Mouse (Mus musculus) neural tube, embryonic 13.5 days (tissue): ENCODE measurements around the gene Plcb1. TPM values are rescaled to one million over a fixed set of nuclear protein-coding genes. Genes with fewer than 3 reads are reported as not detected.
"Not testable (repeated sequence)": the region's sequence is repeated elsewhere in the genome, so short reads cannot be mapped to it uniquely, and the experiment has no call there.

Experiments used
- ATAC-seq: fragments of 200-750 bp; cut with Nextera tagmentation; 2 replicates; pipeline ENCODE4 v1.8.0; 2017; ENCODE audit warnings: low read depth, mild to moderate bottlenecking, moderate TSS enrichment, moderate library complexity
- H3K27ac ChIP-seq: fragments of 300-500 bp; sonication (generic); replicated peaks from 2 replicates; pipeline ENCODE4 v1.5.1; 2015; ENCODE audit warnings: moderate library complexity, mild to moderate bottlenecking, inconsistent platforms
- H3K27me3 ChIP-seq: fragments of 300-500 bp; sonication (generic); 2 replicates; pipeline ENCODE4 v1.6.1; 2015; ENCODE audit warnings: mild to moderate bottlenecking, inconsistent platforms
- H3K36me3 ChIP-seq: fragments of 300-500 bp; sonication (generic); 2 replicates; pipeline ENCODE4 v1.6.1; 2015; ENCODE audit warnings: mild to moderate bottlenecking, inconsistent platforms
- H3K4me1 ChIP-seq: fragments of 300-500 bp; sonication (generic); replicated peaks from 2 replicates; pipeline ENCODE4 v1.6.1; 2015; ENCODE audit warnings: inconsistent platforms
- H3K4me2 ChIP-seq: fragments of 300-500 bp; sonication (generic); 2 replicates; pipeline ENCODE4 v1.6.1; 2015; ENCODE audit warnings: inconsistent platforms, mild to moderate bottlenecking, moderate library complexity
- H3K4me3 ChIP-seq: fragments of 300-500 bp; sonication (generic); 2 replicates; pipeline ENCODE4 v1.5.1; 2015; ENCODE audit warnings: mild to moderate bottlenecking, inconsistent platforms
- H3K9ac ChIP-seq: fragments of 300-500 bp; sonication (generic); 2 replicates; pipeline ENCODE4 v1.6.1; 2015; ENCODE audit warnings: moderate library complexity, mild to moderate bottlenecking, inconsistent platforms
- H3K9me3 ChIP-seq: fragments of 300-500 bp; sonication (generic); 2 replicates; pipeline ENCODE4 v1.6.1; 2016; ENCODE audit warnings: inconsistent platforms
- WGBS: fragments of 180-500 bp; shearing (Covaris S2); methylation state at CpG from one replicate; pipeline ENCODE4 v1.1.7; 2015; 5-methylcytosine and 5-hydroxymethylcytosine counted together
- polyA plus RNA-seq: library from polyadenylated mRNA; unstranded; fragments of >200 nt; fragmentation: Nextera tagmentation; extraction: Ambion mirVana; gene quantifications from 2 replicates; pipeline ENCODE4 v1.2.1, GENCODE M21; 2015

Gene Plcb1
- polyA plus RNA-seq, 1 experiment from 2014 or later, result 56.5 TPM

- Histone ChIP-seq H3K36me3 (peaks cover 4% of the 10 kb centered on the region), H3K27ac (no peak overlapping the region), H3K9me3 (no peaks in the 10 kb centered on the region), H3K27me3 (no peaks in the 10 kb centered on the region), H3K4me3 (no peak overlapping the region), H3K4me1 (no peaks in the 10 kb centered on the region), H3K9ac (no peak overlapping the region), H3K4me2 (no peak overlapping the region)
- WGBS, result 87% methylated on average over 5 of the region's 5 CpGs
- no peak for ATAC-seq
Measured at GRCm38 (mm10) chr2:135362948-135363347, 577.1 kb downstream of the Plcb1 start.

GRCm38 (mm10) chr2:135370259-135370835 is 584.5 kb downstream of the Plcb1 start:
- H3K36me3 ChIP-seq, result peaks cover 12% of the 10 kb centered on the region
- no peaks in the 10 kb centered on the region for H3K9me3 ChIP-seq
- H3K9ac ChIP-seq, result no peak overlapping the region
- H3K4me3 ChIP-seq, result no peak overlapping the region
- H3K4me2 ChIP-seq, result no peak overlapping the region
- 74% methylated on average over 10 of the region's 10 CpGs for WGBS
- no peaks in the 10 kb centered on the region for H3K4me1 ChIP-seq
- no peaks in the 10 kb centered on the region for H3K27me3 ChIP-seq
- ATAC-seq, result no peak
- no peak overlapping the region for H3K27ac ChIP-seq

DNA sequence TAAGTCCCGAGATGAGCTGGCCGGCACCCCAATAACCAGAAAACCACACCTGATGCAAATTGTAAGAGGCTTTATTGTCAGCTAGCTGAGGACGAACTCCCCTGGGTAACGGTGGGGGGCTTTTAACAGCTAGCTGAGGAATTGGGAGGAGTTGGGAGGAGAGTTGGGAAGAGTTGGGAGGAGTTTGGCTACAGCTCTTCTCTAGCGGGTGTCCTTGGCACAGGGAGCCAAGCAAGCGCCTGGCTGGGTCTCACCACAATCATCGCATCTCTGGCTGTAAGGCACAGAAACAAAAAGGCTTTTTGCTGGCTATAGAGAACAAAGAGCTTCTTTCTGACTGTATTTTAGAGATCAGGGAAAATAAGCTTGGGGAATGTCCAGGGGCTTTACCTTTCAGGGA is 594.9 kb downstream of the Plcb1 start:
- H3K4me2 ChIP-seq, H3K27me3 ChIP-seq, H3K36me3 ChIP-seq, H3K9ac ChIP-seq, H3K9me3 ChIP-seq, H3K4me3 ChIP-seq, H3K4me1 ChIP-seq, ATAC-seq, H3K27ac ChIP-seq: not testable (repeated sequence)
- WGBS, result 14% methylated on average over 7 of the region's 7 CpGs

GRCm38 (mm10) chr2:135381396-135381795 is 595.5 kb downstream of the Plcb1 start:
- H3K27me3 ChIP-seq, result no peaks in the 10 kb centered on the region
- peaks cover 4% of the 10 kb centered on the region; the same call in 1 of the 2 replicates for H3K36me3 ChIP-seq
- no peak overlapping the region for H3K27ac ChIP-seq
- no peak overlapping the region for H3K4me2 ChIP-seq
- H3K9ac ChIP-seq, result no peak overlapping the region
- H3K9me3 ChIP-seq, result no peaks in the 10 kb centered on the region
- 90% methylated on average over 1 of the region's 1 CpGs for WGBS
- no peak for ATAC-seq
- no peak overlapping the region for H3K4me3 ChIP-seq
- H3K4me1 ChIP-seq, result 0 out of 2 replicates have a peak, but pooled peaks cover 4% of the 10 kb centered on the region

GRCm38 (mm10) chr2:135387990-135388389 is 602.1 kb downstream of the Plcb1 start:
- H3K4me2 ChIP-seq, result no peak overlapping the region
- H3K9me3 ChIP-seq, result no peaks in the 10 kb centered on the region
- 57% methylated on average over 9 of the region's 9 CpGs for WGBS
- H3K4me1 ChIP-seq, result no peaks in the 10 kb centered on the region
- H3K9ac ChIP-seq, result no peak overlapping the region
- ATAC-seq, result no peak
- no peaks in the 10 kb centered on the region for H3K27me3 ChIP-seq
- H3K36me3 ChIP-seq, result peaks cover 13% of the 10 kb centered on the region; the same call in 1 of the 2 replicates
- no peak overlapping the region for H3K4me3 ChIP-seq
- H3K27ac ChIP-seq, result no peak overlapping the region

DNA sequence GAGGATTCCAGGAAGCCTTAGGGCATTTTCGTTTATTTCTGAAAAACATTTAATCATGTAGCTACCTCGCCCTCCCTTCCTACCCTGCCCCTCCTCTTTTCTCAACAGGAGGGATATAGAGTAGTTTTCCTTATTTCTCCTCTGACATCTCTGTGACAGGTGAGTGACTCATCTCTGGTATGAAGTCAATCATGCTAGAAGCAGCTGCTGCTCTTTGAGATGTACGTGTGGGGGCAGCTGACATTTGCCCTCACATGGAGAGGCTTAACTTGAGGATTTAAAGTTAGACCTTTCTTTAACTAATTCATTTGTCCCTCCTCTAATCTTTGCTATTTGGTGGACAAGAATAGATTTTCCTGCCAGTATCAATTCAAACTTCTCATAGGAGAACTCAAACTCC is 608.8 kb downstream of the Plcb1 start:
- ATAC-seq, result no peak
- Histone ChIP-seq H3K9ac (no peak overlapping the region), H3K4me1 (no peaks in the 10 kb centered on the region), H3K4me3 (no peak overlapping the region), H3K36me3 (no peaks in the 10 kb centered on the region), H3K4me2 (no peak overlapping the region), H3K27me3 (no peaks in the 10 kb centered on the region), H3K27ac (no peak overlapping the region), H3K9me3 (no peaks in the 10 kb centered on the region)
- WGBS, result 91% methylated on average over 3 of the region's 3 CpGs

- Histone ChIP-seq H3K4me1 (no peaks in the 10 kb centered on the region), H3K4me2 (no peak overlapping the region), H3K27ac (no peak overlapping the region), H3K9me3 (no peaks in the 10 kb centered on the region), H3K4me3 (no peak overlapping the region), H3K27me3 (no peaks in the 10 kb centered on the region), H3K36me3 (no peaks in the 10 kb centered on the region), H3K9ac (no peak overlapping the region)
- WGBS, result 87% methylated on average over 3 of the region's 3 CpGs
- no peak for ATAC-seq
Measured at GRCm38 (mm10) chr2:135396375-135396774, 610.5 kb downstream of the Plcb1 start.

GRCm38 (mm10) chr2:135397970-135398369 is 612.1 kb downstream of the Plcb1 start:
- no peaks in the 10 kb centered on the region for H3K27me3 ChIP-seq
- H3K9me3 ChIP-seq, result no peaks in the 10 kb centered on the region
- no peak overlapping the region for H3K27ac ChIP-seq
- no peaks in the 10 kb centered on the region; the same call in 1 of the 2 replicates for H3K4me1 ChIP-seq
- H3K4me2 ChIP-seq, result no peak overlapping the region
- H3K36me3 ChIP-seq, result no peaks in the 10 kb centered on the region
- no peak overlapping the region for H3K9ac ChIP-seq
- H3K4me3 ChIP-seq, result no peak overlapping the region
- WGBS, result 90% methylated on average over 2 of the region's 2 CpGs
- no peak for ATAC-seq

- no peaks in the 10 kb centered on the region for H3K27me3 ChIP-seq
- H3K9me3 ChIP-seq, result no peaks in the 10 kb centered on the region
- no peak overlapping the region for H3K4me2 ChIP-seq
- no peak overlapping the region for H3K9ac ChIP-seq
- no peak overlapping the region for H3K27ac ChIP-seq
- WGBS, result 90% methylated on average over 6 of the region's 6 CpGs
- H3K4me1 ChIP-seq, result peaks cover 5% of the 10 kb centered on the region; the same call in 1 of the 2 replicates
- H3K36me3 ChIP-seq, result no peaks in the 10 kb centered on the region
- no peak for ATAC-seq
- no peak overlapping the region for H3K4me3 ChIP-seq
Measured at GRCm38 (mm10) chr2:135399760-135400159, 613.9 kb downstream of the Plcb1 start.

GRCm38 (mm10) chr2:135402916-135403315 is 617.0 kb downstream of the Plcb1 start:
- Histone ChIP-seq H3K4me2 (no peak overlapping the region), H3K36me3 (no peaks in the 10 kb centered on the region)
- WGBS, result 0% methylated on average over 1 of the region's 1 CpGs

GRCm38 (mm10) chr2:135403344-135403743 is 617.5 kb downstream of the Plcb1 start:
- H3K27me3 ChIP-seq, result no peaks in the 10 kb centered on the region
- WGBS, result 39% methylated on average over 6 of the region's 6 CpGs
- peaks cover 5% of the 10 kb centered on the region; the same call in 1 of the 2 replicates for H3K4me1 ChIP-seq
- no peak overlapping the region for H3K4me2 ChIP-seq
- no peak for ATAC-seq
- H3K9ac ChIP-seq, result no peak overlapping the region
- H3K36me3 ChIP-seq, result no peaks in the 10 kb centered on the region
- no peak overlapping the region for H3K27ac ChIP-seq
- H3K4me3 ChIP-seq, result no peak overlapping the region
- no peaks in the 10 kb centered on the region for H3K9me3 ChIP-seq

More at GRCm38 (mm10) chr2:135402916-135403315, 617.0 kb downstream of the Plcb1 start:
- H3K27ac ChIP-seq, result no peak overlapping the region
- no peak for ATAC-seq
- H3K27me3 ChIP-seq, result no peaks in the 10 kb centered on the region
- peaks cover 5% of the 10 kb centered on the region; the same call in 1 of the 2 replicates for H3K4me1 ChIP-seq
- H3K9ac ChIP-seq, result no peak overlapping the region
- H3K9me3 ChIP-seq, result no peaks in the 10 kb centered on the region
- H3K4me3 ChIP-seq, result no peak overlapping the region

- no peaks in the 10 kb centered on the region for H3K36me3 ChIP-seq
- H3K9me3 ChIP-seq, result no peaks in the 10 kb centered on the region
- H3K4me2 ChIP-seq, result no peak overlapping the region
- no peak overlapping the region for H3K27ac ChIP-seq
- no peak overlapping the region for H3K4me3 ChIP-seq
- 34% methylated on average over 1 of the region's 1 CpGs for WGBS
- H3K9ac ChIP-seq, result no peak overlapping the region
- peaks cover 6% of the 10 kb centered on the region for H3K4me1 ChIP-seq
- ATAC-seq, result no peak
- H3K27me3 ChIP-seq, result no peaks in the 10 kb centered on the region
Measured at GRCm38 (mm10) chr2:135404095-135404494, 618.2 kb downstream of the Plcb1 start.
